Mouse (Mus musculus) erythroblast, embryonic 14.5 days (primary cell): ENCODE measurements around the gene Vasn.

Experiments
- GATA1 ChIP-seq: IDR thresholded peaks from 2 replicates; pipeline ENCODE4 v1.6.1; 2012; ENCODE audit warnings: low read length, inconsistent platforms, mixed read lengths
- TAL1 ChIP-seq: IDR thresholded peaks from 3 replicates; pipeline ENCODE4 v1.6.1; 2012; ENCODE audit warnings: low read length, inconsistent platforms, mixed read lengths

GRCm38 (mm10) chr16:4615297-4615696 lies 24.4 kb upstream of the Vasn start:
- TF ChIP-seq GATA1 (no peak), TAL1 (no peak)
